Mouse (Mus musculus) cortical plate, adult 2 months (tissue): ENCODE results near the gene Tns1.

ENCODE experiments used
- CTCF ChIP-seq: fragments of 200-500 bp; IDR thresholded peaks from 2 replicates; pipeline ENCODE4 v1.5.1; 2011; ENCODE audit warnings: mild to moderate bottlenecking, control low read depth, low read length; ENCODE audit not compliant: insufficient read depth; ENCODE audit errors: extremely low read depth
- POLR2A ChIP-seq: fragments of 200-500 bp; IDR thresholded peaks from 2 replicates; pipeline ENCODE4 v1.6.1; 2011; ENCODE audit warnings: mild to moderate bottlenecking, low read length, control low read depth; ENCODE audit not compliant: insufficient read depth; ENCODE audit errors: extremely low read depth

DNA sequence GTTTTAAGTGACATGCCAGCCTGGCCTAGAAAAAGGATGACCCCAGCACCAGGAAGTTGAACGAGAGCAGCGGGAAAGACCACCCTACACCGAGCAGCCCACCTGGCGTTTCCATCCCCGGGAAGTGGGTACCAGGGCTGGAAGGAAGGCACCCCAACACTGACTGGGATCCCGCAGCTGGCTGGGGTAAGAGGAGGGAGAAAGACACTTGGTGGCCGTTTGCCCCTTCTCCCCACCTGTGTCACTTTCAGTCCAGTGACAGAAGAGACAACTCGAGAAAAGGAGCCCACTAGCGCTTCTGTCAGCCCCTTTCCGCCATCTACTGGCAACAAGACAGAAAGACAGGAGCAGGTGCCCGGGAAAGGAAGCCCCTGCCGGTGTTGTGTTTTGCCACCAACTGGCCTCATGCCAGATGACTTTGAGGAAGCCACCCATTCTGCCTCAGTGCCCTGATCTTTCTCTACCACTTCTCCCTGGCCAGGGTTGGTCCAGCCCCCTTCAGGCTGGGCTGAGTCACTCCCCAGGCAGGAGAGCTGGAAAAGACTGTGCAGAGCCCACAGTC is 823 bp upstream of the Tns1 start, which contains the start of gene Rufy4:
- TF ChIP-seq CTCF, result peak; percentile 72
- TF ChIP-seq POLR2A, result no peak
